Mouse (Mus musculus): ENCODE data around the gene Tnrc6c. TPM values are rescaled to one million over a fixed set of nuclear protein-coding genes. Genes with fewer than 3 reads are reported as not detected.

Tnrc6c gene
- total RNA-seq, 2 experiments from 2014 or later = 6.3 to 6.9 TPM

DNA sequence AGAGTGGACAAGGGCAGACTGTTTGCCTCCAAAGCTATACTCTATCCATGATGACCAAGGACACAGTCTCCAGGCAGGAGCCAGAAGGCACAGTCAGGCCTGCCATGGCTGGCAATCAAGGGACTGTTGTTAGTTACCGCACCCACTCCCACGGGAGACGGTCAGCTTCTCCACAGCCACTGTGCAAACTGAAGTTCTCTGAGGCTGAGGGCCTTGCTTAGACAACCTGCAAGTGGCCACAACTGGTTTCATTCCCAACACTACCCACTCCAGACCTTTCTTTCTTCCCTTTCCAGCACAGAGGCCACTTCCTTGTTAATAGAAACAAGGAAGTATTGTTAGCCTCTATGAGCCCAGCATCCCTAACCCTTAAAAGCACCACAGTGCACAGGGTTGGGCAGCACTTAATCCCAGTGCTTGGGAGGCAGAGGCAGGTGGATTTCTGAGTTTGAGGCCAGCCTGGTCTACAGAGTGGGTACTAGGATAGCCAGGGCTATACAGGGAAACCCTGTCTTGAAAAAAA is 149.1 kb downstream of the Tnrc6c start:
- no peak for ATAC-seq (replicated peaks; ENCODE audit: low FRiP score, poor library complexity, severe bottlenecking)

DNA sequence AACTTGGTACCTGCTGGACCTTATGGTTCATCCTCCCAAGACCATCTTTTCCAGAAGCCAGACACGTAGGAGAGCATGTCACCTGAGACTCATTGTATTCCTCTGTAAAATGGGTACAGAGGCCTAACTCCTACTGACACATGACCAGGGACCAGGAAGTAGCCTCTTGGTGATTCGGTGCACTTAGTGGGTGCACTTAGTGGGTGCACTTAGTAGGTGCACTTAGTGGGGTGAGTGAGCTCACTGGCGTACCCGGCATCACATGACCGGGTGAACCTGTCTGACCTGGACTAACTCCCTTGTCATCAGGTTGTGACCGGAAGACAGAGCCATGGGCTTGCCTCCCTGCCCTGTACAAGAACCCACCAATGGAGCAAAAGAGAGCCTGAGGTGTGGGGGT is 152.7 kb downstream of the Tnrc6c start:
- no peak for ATAC-seq (replicated peaks; ENCODE audit: low FRiP score, poor library complexity, severe bottlenecking)

DNA sequence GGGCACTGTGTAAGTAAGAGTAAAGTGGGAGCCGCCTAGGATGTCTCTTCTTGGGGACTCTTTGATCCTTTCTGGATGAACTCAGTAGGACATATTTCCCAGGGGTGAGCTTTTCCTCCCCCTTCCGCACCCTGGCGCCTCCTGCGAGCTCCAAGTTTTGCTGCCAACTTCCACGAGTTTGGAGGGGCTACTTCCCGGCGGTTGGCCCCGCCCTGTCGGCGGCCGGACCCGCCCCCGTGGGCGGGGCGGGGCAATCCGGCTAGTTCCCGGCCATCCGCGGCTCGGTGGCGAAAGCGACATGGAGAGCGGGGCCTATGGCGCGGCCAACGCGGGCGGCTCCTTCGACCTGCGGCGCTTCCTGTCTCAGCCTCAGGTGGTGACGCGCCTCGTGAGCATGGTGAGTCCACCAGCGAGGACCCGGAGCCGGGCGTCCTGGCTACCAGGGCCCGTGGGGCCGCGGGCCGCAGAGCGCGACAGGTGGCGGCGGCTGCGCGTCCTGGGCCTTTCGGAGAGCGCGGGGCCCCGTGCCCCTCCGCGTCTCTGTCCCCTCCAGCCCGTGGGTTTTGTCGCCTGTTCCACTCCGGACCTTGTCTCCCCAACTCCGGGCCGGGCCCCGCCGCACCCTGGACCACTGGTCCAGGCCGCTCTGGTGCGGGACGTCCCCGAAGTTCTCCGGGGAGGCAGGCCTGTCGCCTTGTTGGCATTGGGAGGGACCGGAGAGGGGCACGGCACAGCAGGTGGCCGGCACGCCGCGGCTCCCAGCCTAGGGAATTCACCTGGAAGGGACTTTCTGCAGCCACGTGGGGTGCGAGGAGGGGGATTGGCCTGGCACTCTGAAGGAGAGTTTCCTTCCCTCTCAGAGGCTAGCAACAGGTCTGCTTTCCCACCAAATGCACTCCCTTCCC is 155.6 kb downstream of the Tnrc6c start, which contains the start of the genes Gm20708 and Syngr2:
Gene Gm20708, plus strand, starts transcription at position 262 of the 905 bp plus-strand sequence.
Gene Syngr2, plus strand, starts transcription at position 262 of the 905 bp plus-strand sequence.
- peak; percentile 70 for ATAC-seq (replicated peaks; ENCODE audit: low FRiP score, poor library complexity, severe bottlenecking)

DNA sequence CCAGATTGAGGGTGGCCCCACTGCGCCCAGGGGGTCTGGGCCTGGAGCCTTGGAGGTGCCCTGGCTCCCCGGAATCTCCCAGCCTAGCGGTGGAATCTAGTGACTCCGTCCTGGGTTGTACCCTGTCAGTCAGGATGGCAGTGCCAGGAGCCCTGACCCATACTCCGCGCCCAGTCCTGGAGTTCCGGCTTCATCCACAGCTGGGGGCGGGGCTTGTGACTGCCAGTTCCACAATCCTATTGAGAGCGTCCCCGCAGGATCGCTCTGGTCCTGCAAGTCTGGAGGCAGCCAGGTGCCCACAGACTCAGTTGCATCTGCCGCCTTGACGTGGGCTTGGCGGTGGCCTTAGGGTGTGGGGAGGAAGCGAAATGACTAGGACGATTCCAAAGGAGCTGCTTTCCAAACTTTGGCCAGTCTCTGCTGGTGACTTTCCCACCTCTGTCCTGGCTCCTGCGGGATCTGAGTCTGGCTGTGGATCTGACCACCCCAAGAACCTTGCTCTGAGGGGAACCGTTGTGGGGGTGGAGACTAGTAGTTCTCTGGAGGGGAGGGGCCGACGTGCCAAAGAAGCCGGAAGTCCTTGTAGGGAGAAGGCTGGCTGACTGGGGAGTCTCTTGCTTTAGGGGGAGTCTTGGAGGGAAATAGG is 156.4 kb downstream of the Tnrc6c start:
- peak; percentile 78 for ATAC-seq (replicated peaks; ENCODE audit: low FRiP score, poor library complexity, severe bottlenecking)

Other genes with a start within 250 kb of the Tnrc6c start
- not detected in 2 replicates for gene Gm11733, start 169.9 kb upstream of the Tnrc6c start, total RNA-seq (2015; ENCODE audit: low replicate concordance)
- not detected in 2 replicates for gene Gm11733, start 169.9 kb upstream of the Tnrc6c start, total RNA-seq (2017; ENCODE audit: low replicate concordance)
- gene Tmc8, start 127.8 kb downstream of the Tnrc6c start, total RNA-seq (2015; ENCODE audit: low replicate concordance) = 19.8 and 30.7 TPM in 2 replicates
- 30.9 and 33.7 TPM in 2 replicates for gene Tmc8, start 127.8 kb downstream of the Tnrc6c start, total RNA-seq (2017; ENCODE audit: low replicate concordance)
- gene Tmc6, start 127.9 kb downstream of the Tnrc6c start, total RNA-seq (2015; ENCODE audit: low replicate concordance) = 199 and 257 TPM in 2 replicates
- 83.1 and 204 TPM in 2 replicates for gene Tmc6, start 127.9 kb downstream of the Tnrc6c start, total RNA-seq (2017; ENCODE audit: low replicate concordance)
- gene 6030468B19Rik, start 143.4 kb downstream of the Tnrc6c start, total RNA-seq (2015; ENCODE audit: low replicate concordance) = 12.7 and 28.6 TPM in 2 replicates
- 10.6 and 16.1 TPM in 2 replicates for gene 6030468B19Rik, start 143.4 kb downstream of the Tnrc6c start, total RNA-seq (2017; ENCODE audit: low replicate concordance)
- 62.3 and 66.5 TPM in 2 replicates for gene Gm20708, start 155.4 kb downstream of the Tnrc6c start, total RNA-seq (2015; ENCODE audit: low replicate concordance)
- gene Gm20708, start 155.4 kb downstream of the Tnrc6c start, total RNA-seq (2017; ENCODE audit: low replicate concordance) = 31.9 and 39.7 TPM in 2 replicates
- gene Syngr2, start 155.4 kb downstream of the Tnrc6c start, total RNA-seq (2015; ENCODE audit: low replicate concordance) = 52.9 and 77.2 TPM in 2 replicates
- 32.5 and 46.5 TPM in 2 replicates for gene Syngr2, start 155.4 kb downstream of the Tnrc6c start, total RNA-seq (2017; ENCODE audit: low replicate concordance)
- 37.0 and 47.3 TPM in 2 replicates for gene Afmid, start 171.6 kb downstream of the Tnrc6c start, total RNA-seq (2015; ENCODE audit: low replicate concordance)
- 67.8 and 81.4 TPM in 2 replicates for gene Afmid, start 171.6 kb downstream of the Tnrc6c start, total RNA-seq (2017; ENCODE audit: low replicate concordance)
- 89.2 and 89.4 TPM in 2 replicates for gene Tk1, start 171.8 kb downstream of the Tnrc6c start, total RNA-seq (2015; ENCODE audit: low replicate concordance)
- 157 and 212 TPM in 2 replicates for gene Tk1, start 171.8 kb downstream of the Tnrc6c start, total RNA-seq (2017; ENCODE audit: low replicate concordance)
- gene Birc5, start 195.0 kb downstream of the Tnrc6c start, total RNA-seq (2015; ENCODE audit: low replicate concordance) = 83.4 and 115 TPM in 2 replicates
- gene Birc5, start 195.0 kb downstream of the Tnrc6c start, total RNA-seq (2017; ENCODE audit: low replicate concordance) = 178 and 180 TPM in 2 replicates
- not detected in 2 replicates for gene Tmem235, start 206.5 kb downstream of the Tnrc6c start, total RNA-seq (2015; ENCODE audit: low replicate concordance)
- not detected in 2 replicates for gene Tmem235, start 206.5 kb downstream of the Tnrc6c start, total RNA-seq (2017; ENCODE audit: low replicate concordance)
- not detected in 2 replicates for gene Tha1, start 219.2 kb downstream of the Tnrc6c start, total RNA-seq (2015; ENCODE audit: low replicate concordance)
- 1.6 TPM in 1 of 2 replicates, not detected in the other for gene Tha1, start 219.2 kb downstream of the Tnrc6c start, total RNA-seq (2017; ENCODE audit: low replicate concordance)

Data from erythroblast, adult 5-6 weeks (primary cell).